Mouse (Mus musculus): ENCODE measurements around the gene Tmem80. TPM values are rescaled to one million over a fixed set of nuclear protein-coding genes. Genes with fewer than 3 reads are reported as not detected.

Tmem80 gene
- polyA plus RNA-seq, 1 experiment from 2014 or later, result 36.7 TPM

- H3K36me3 ChIP-seq (ENCODE audit: control insufficient read depth, insufficient read depth, low read length), result peaks cover 94% of the 10 kb centered on the region
- no peaks in the 10 kb centered on the region for H3K9me3 ChIP-seq (ENCODE audit: control insufficient read depth, low read length)
- H3K27ac ChIP-seq (ENCODE audit: low read depth, low read length), result no peak overlapping the region
- H3K4me1 ChIP-seq (ENCODE audit: control insufficient read depth, insufficient read depth, low read length), result no peaks in the 10 kb centered on the region
- H3K9ac ChIP-seq (ENCODE audit: low read depth, low read length), result no peak overlapping the region
- H3K4me3 ChIP-seq (ENCODE audit: low read length), result no peak overlapping the region
- H3K4me2 ChIP-seq (replicated peaks; ENCODE audit: low read depth, low read length), result no peak overlapping the region
- ATAC-seq (ENCODE audit: low FRiP score, low TSS enrichment), result no peak; the same call in 1 of the 2 replicates
- 71% methylated on average over 5 of the region's 5 CpGs for WGBS
- H3K27me3 ChIP-seq (ENCODE audit: control insufficient read depth, insufficient read depth, low read length), result no peaks in the 10 kb centered on the region
Measured at GRCm38 (mm10) chr7:141315974-141316373, 11.6 kb upstream of the Tmem80 start.

- no peak overlapping the region for H3K4me2 ChIP-seq (replicated peaks; ENCODE audit: low read depth, low read length)
- H3K27me3 ChIP-seq (ENCODE audit: control insufficient read depth, insufficient read depth, low read length), result no peaks in the 10 kb centered on the region
- ATAC-seq (ENCODE audit: low FRiP score, low TSS enrichment), result no peak
- no peak overlapping the region for H3K4me3 ChIP-seq (ENCODE audit: low read length)
- peaks cover 97% of the 10 kb centered on the region for H3K36me3 ChIP-seq (ENCODE audit: control insufficient read depth, insufficient read depth, low read length)
- no peak overlapping the region for H3K9ac ChIP-seq (ENCODE audit: low read depth, low read length)
- no peaks in the 10 kb centered on the region for H3K4me1 ChIP-seq (ENCODE audit: control insufficient read depth, insufficient read depth, low read length)
- H3K27ac ChIP-seq (ENCODE audit: low read depth, low read length), result no peak overlapping the region
- 88% methylated on average over 1 of the region's 1 CpGs for WGBS
- no peaks in the 10 kb centered on the region for H3K9me3 ChIP-seq (ENCODE audit: control insufficient read depth, low read length)
Measured at GRCm38 (mm10) chr7:141317619-141318132, 9.9 kb upstream of the Tmem80 start.

GRCm38 (mm10) chr7:141319446-141319845 lies 8.1 kb upstream of the Tmem80 start:
- Histone ChIP-seq H3K27ac (ENCODE audit: low read depth, low read length) (no peak overlapping the region), H3K9me3 (ENCODE audit: control insufficient read depth, low read length) (no peaks in the 10 kb centered on the region), H3K9ac (ENCODE audit: low read depth, low read length) (no peak overlapping the region), H3K36me3 (ENCODE audit: control insufficient read depth, insufficient read depth, low read length) (peaks cover 96% of the 10 kb centered on the region), H3K27me3 (ENCODE audit: control insufficient read depth, insufficient read depth, low read length) (no peaks in the 10 kb centered on the region), H3K4me1 (ENCODE audit: control insufficient read depth, insufficient read depth, low read length) (no peaks in the 10 kb centered on the region), H3K4me2 (replicated peaks; ENCODE audit: low read depth, low read length) (no peak overlapping the region), H3K4me3 (ENCODE audit: low read length) (no peak overlapping the region)
- WGBS, result 60% methylated on average over 2 of the region's 2 CpGs
- no peak for ATAC-seq (ENCODE audit: low FRiP score, low TSS enrichment)

GRCm38 (mm10) chr7:141324686-141325085 lies 2.9 kb upstream of the Tmem80 start:
- H3K4me1 ChIP-seq (ENCODE audit: control insufficient read depth, insufficient read depth, low read length), result peaks cover 15% of the 10 kb centered on the region
- H3K9me3 ChIP-seq (ENCODE audit: control insufficient read depth, low read length), result no peaks in the 10 kb centered on the region
- WGBS, result 96% methylated on average over 1 of the region's 1 CpGs
- H3K27me3 ChIP-seq (ENCODE audit: control insufficient read depth, insufficient read depth, low read length), result no peaks in the 10 kb centered on the region
- H3K9ac ChIP-seq (ENCODE audit: low read depth, low read length), result peak overlapping the region; percentile 19; the same call in 1 of the 2 replicates
- H3K4me2 ChIP-seq (replicated peaks; ENCODE audit: low read depth, low read length), result no peak overlapping the region
- H3K4me3 ChIP-seq (ENCODE audit: low read length), result no peak overlapping the region
- H3K27ac ChIP-seq (ENCODE audit: low read depth, low read length), result no peak overlapping the region
- ATAC-seq (ENCODE audit: low FRiP score, low TSS enrichment), result no peak
- H3K36me3 ChIP-seq (ENCODE audit: control insufficient read depth, insufficient read depth, low read length), result peaks cover 48% of the 10 kb centered on the region

GRCm38 (mm10) chr7:141326546-141327446 lies 743 bp upstream of the Tmem80 start:
- peak; percentile 16 for ATAC-seq (ENCODE audit: low FRiP score, low TSS enrichment)
- Histone ChIP-seq H3K9me3 (ENCODE audit: control insufficient read depth, low read length) (no peaks in the 10 kb centered on the region), H3K36me3 (ENCODE audit: control insufficient read depth, insufficient read depth, low read length) (peaks cover 27% of the 10 kb centered on the region), H3K9ac (ENCODE audit: low read depth, low read length) (peak overlapping the region; percentile 95), H3K4me3 (ENCODE audit: low read length) (peak overlapping the region; percentile 70), H3K27me3 (ENCODE audit: control insufficient read depth, insufficient read depth, low read length) (no peaks in the 10 kb centered on the region), H3K4me2 (replicated peaks; ENCODE audit: low read depth, low read length) (peak overlapping the region; percentile 98), H3K27ac (ENCODE audit: low read depth, low read length) (peak overlapping the region; percentile 98), H3K4me1 (ENCODE audit: control insufficient read depth, insufficient read depth, low read length) (peaks cover 15% of the 10 kb centered on the region)
- 4% methylated on average over 33 of the region's 35 CpGs for WGBS

- peaks cover 15% of the 10 kb centered on the region for H3K4me1 ChIP-seq (ENCODE audit: control insufficient read depth, insufficient read depth, low read length)
- ATAC-seq (ENCODE audit: low FRiP score, low TSS enrichment), result peak; percentile 20
- no peaks in the 10 kb centered on the region for H3K27me3 ChIP-seq (ENCODE audit: control insufficient read depth, insufficient read depth, low read length)
- H3K4me3 ChIP-seq (ENCODE audit: low read length), result peak overlapping the region; percentile 70
- H3K27ac ChIP-seq (ENCODE audit: low read depth, low read length), result peak overlapping the region; percentile 98
- peaks cover 20% of the 10 kb centered on the region; the same call in 1 of the 2 replicates for H3K36me3 ChIP-seq (ENCODE audit: control insufficient read depth, insufficient read depth, low read length)
- 17% methylated on average over 24 of the region's 24 CpGs for WGBS
- peak overlapping the region; percentile 95 for H3K9ac ChIP-seq (ENCODE audit: low read depth, low read length)
- H3K4me2 ChIP-seq (replicated peaks; ENCODE audit: low read depth, low read length), result peak overlapping the region; percentile 68
- no peaks in the 10 kb centered on the region for H3K9me3 ChIP-seq (ENCODE audit: control insufficient read depth, low read length)
Measured at GRCm38 (mm10) chr7:141328373-141328990, 943 bp downstream of the Tmem80 start.

- Histone ChIP-seq H3K4me3 (ENCODE audit: low read length) (no peak overlapping the region), H3K4me1 (ENCODE audit: control insufficient read depth, insufficient read depth, low read length) (peaks cover 13% of the 10 kb centered on the region), H3K9me3 (ENCODE audit: control insufficient read depth, low read length) (no peaks in the 10 kb centered on the region), H3K36me3 (ENCODE audit: control insufficient read depth, insufficient read depth, low read length) (peaks cover 17% of the 10 kb centered on the region), H3K4me2 (replicated peaks; ENCODE audit: low read depth, low read length) (no peak overlapping the region), H3K27ac (ENCODE audit: low read depth, low read length) (no peak overlapping the region), H3K9ac (ENCODE audit: low read depth, low read length) (no peak overlapping the region), H3K27me3 (ENCODE audit: control insufficient read depth, insufficient read depth, low read length) (no peaks in the 10 kb centered on the region)
- ATAC-seq (ENCODE audit: low FRiP score, low TSS enrichment), result no peak
Measured at GRCm38 (mm10) chr7:141330706-141331105, 3.2 kb downstream of the Tmem80 start.

- no peak overlapping the region for H3K4me3 ChIP-seq (ENCODE audit: low read length)
- peak overlapping the region; percentile 18; the same call in 1 of the 2 replicates for H3K9ac ChIP-seq (ENCODE audit: low read depth, low read length)
- H3K36me3 ChIP-seq (ENCODE audit: control insufficient read depth, insufficient read depth, low read length), result peaks cover 17% of the 10 kb centered on the region
- no peaks in the 10 kb centered on the region for H3K27me3 ChIP-seq (ENCODE audit: control insufficient read depth, insufficient read depth, low read length)
- no peak overlapping the region for H3K4me2 ChIP-seq (replicated peaks; ENCODE audit: low read depth, low read length)
- peaks cover under 1% of the 10 kb centered on the region for H3K4me1 ChIP-seq (ENCODE audit: control insufficient read depth, insufficient read depth, low read length)
- H3K9me3 ChIP-seq (ENCODE audit: control insufficient read depth, low read length), result no peaks in the 10 kb centered on the region
- ATAC-seq (ENCODE audit: low FRiP score, low TSS enrichment), result no peak
- no peak overlapping the region for H3K27ac ChIP-seq (ENCODE audit: low read depth, low read length)
- 77% methylated on average over 6 of the region's 6 CpGs for WGBS
Measured at GRCm38 (mm10) chr7:141331990-141332389, 4.5 kb downstream of the Tmem80 start.
